Mouse (Mus musculus): Measurements from ENCODE around the gene Uhrf1.

DNA sequence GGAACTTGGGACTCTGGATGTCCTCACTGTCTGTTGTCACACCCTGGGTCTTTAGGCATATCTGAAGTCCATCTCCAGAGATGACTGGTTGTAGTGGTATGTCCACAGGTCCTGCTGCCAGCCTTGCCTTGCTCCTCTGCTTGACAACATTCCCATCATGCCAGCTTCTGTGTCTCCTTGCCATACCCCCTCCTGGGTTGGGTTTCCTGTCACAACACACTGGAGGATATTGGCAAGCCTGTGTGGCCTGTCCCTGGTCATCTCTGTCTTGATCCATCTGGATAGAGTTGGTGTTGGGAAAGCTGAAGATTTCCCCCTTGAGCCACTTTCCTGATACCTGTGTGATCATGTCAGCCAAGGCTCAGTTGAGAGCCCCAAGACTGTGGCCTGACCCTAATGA is 37.6 kb downstream of the Uhrf1 start:
- TF ChIP-seq TAL1 (IDR thresholded peaks at IDR 0.05; ENCODE audit: low read length) (no peak), GATA1 (IDR thresholded peaks at IDR 0.05; ENCODE audit: low read length) (no peak)

Data from erythroblast, embryonic 14.5 days (primary cell).